Mouse (Mus musculus) lung, postnatal 0 days (tissue): ENCODE measurements around the gene Bcar3. TPM values are rescaled to one million over a fixed set of nuclear protein-coding genes. Genes with fewer than 3 reads are reported as not detected.

Source experiments
- ATAC-seq: fragments of 200-750 bp; cut with Nextera tagmentation; 2 replicates; pipeline ENCODE4 v1.8.0; 2017; ENCODE audit warnings: moderate library complexity
- DNase-seq: peaks from one replicate; pipeline ENCODE4 v3.0.0-alpha.2; 2016; ENCODE audit warnings: low spot score
- H3K27ac ChIP-seq: fragments of 300-500 bp; sonication (generic); 2 replicates; pipeline ENCODE4 v1.5.1; 2014; ENCODE audit warnings: antibody characterized with exemption, mild to moderate bottlenecking, low read length, mixed read lengths
- H3K27me3 ChIP-seq: fragments of 300-500 bp; sonication (generic); replicated peaks from 2 replicates; pipeline ENCODE4 v1.6.1; 2014; ENCODE audit warnings: low read length, mixed read lengths; ENCODE audit not compliant: insufficient read depth
- H3K36me3 ChIP-seq: fragments of 300-500 bp; sonication (generic); 2 replicates; pipeline ENCODE4 v1.6.1; 2014; ENCODE audit warnings: low read length, mixed read lengths; ENCODE audit not compliant: insufficient read depth
- H3K4me1 ChIP-seq: fragments of 300-500 bp; sonication (generic); 2 replicates; pipeline ENCODE4 v1.6.1; 2014; ENCODE audit warnings: antibody characterized with exemption, low read depth, low read length, mixed read lengths; ENCODE audit not compliant: insufficient read depth
- H3K4me2 ChIP-seq: fragments of 300-500 bp; sonication (generic); replicated peaks from 2 replicates; pipeline ENCODE4 v1.6.1; 2014; ENCODE audit warnings: low read depth, mild to moderate bottlenecking, low read length, moderate library complexity, mixed read lengths
- H3K4me3 ChIP-seq: fragments of 300-500 bp; sonication (generic); 2 replicates; pipeline ENCODE4 v1.5.1; 2014; ENCODE audit warnings: low read depth, low read length
- H3K9ac ChIP-seq: fragments of 300-500 bp; sonication (generic); replicated peaks from 2 replicates; pipeline ENCODE4 v1.6.1; 2014; ENCODE audit warnings: low read depth, mild to moderate bottlenecking
- H3K9me3 ChIP-seq: fragments of 300-500 bp; sonication (generic); 2 replicates; pipeline ENCODE4 v1.6.1; 2016; ENCODE audit warnings: low read length, mixed read lengths
- CTCF ChIP-seq: IDR thresholded peaks from 2 replicates; pipeline ENCODE4 v1.5.1; 2016; ENCODE audit warnings: antibody characterized with exemption, mild to moderate bottlenecking
- EP300 ChIP-seq: IDR thresholded peaks from 2 replicates; pipeline ENCODE4 v1.6.1; 2016; ENCODE audit warnings: antibody characterized with exemption, mild to moderate bottlenecking, control low read depth
- WGBS: fragments of 180-500 bp; shearing (Covaris S2); extraction: QIAGEN DNeasy Blood & Tissue Kit; methylation state at CpG from one replicate; pipeline ENCODE4 v1.1.7; 2014; 5-methylcytosine and 5-hydroxymethylcytosine counted together
- polyA plus RNA-seq: library from polyadenylated mRNA; unstranded; fragments of >200 nt; fragmentation: Nextera tagmentation; extraction: Ambion mirVana; gene quantifications from 2 replicates; pipeline ENCODE4 v1.2.1, GENCODE M21; 2015

Bcar3 gene
- polyA plus RNA-seq, 1 experiment from 2014 or later: 38.3 TPM

GRCm38 (mm10) chr3:122393836-122394374 lies 100.0 kb downstream of the Bcar3 start:
- H3K4me2 ChIP-seq: no peak overlapping the region
- H3K27ac ChIP-seq: 0 out of 2 replicates have a peak overlapping the region, but pooled peaks have one; percentile 32
- H3K9ac ChIP-seq: no peak overlapping the region
- no peak overlapping the region for H3K4me3 ChIP-seq
- 65% methylated on average over 12 of the region's 12 CpGs for WGBS
- no peaks in the 10 kb centered on the region for H3K4me1 ChIP-seq
- H3K36me3 ChIP-seq: no peaks in the 10 kb centered on the region
- peak; percentile 46 for DNase-seq
- no peaks in the 10 kb centered on the region for H3K9me3 ChIP-seq
- no peaks in the 10 kb centered on the region for H3K27me3 ChIP-seq
- no peak for TF ChIP-seq EP300
- no peak for TF ChIP-seq CTCF
- ATAC-seq: peak; percentile 46; the same call in 1 of the 2 replicates

DNA sequence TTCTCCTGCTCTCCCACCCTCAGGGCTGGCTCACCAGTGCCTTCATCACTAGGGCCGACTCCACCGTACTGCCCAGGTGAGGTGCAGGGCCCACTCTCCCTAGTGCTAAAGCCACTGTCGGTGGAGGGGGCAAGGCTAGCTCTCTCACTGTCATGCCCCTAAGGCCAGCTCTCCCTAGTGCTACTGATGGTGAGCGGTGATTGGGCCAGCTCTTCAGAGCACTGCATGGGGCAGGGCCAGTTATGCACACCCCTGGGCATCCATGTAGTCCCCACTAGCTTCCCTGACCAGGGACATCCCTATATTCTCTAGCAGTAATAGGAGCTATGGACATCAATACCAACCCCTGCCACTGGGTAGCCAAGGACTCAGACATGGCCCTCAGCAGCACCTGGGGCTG lies 103.0 kb downstream of the Bcar3 start:
- no peaks in the 10 kb centered on the region for H3K9me3 ChIP-seq
- H3K4me2 ChIP-seq: no peak overlapping the region
- no peak overlapping the region for H3K9ac ChIP-seq
- no peaks in the 10 kb centered on the region for H3K27me3 ChIP-seq
- no peak overlapping the region for H3K27ac ChIP-seq
- WGBS: 91% methylated on average over 4 of the region's 4 CpGs
- DNase-seq: no peak
- H3K36me3 ChIP-seq: no peaks in the 10 kb centered on the region
- ATAC-seq: no peak
- TF ChIP-seq EP300: no peak
- TF ChIP-seq CTCF: no peak
- H3K4me3 ChIP-seq: no peak overlapping the region
- no peaks in the 10 kb centered on the region for H3K4me1 ChIP-seq

GRCm38 (mm10) chr3:122397401-122397800 lies 103.5 kb downstream of the Bcar3 start:
- TF ChIP-seq CTCF (no peak), EP300 (no peak)
- Histone ChIP-seq H3K9ac (no peak overlapping the region), H3K4me3 (no peak overlapping the region), H3K4me2 (no peak overlapping the region), H3K4me1 (no peaks in the 10 kb centered on the region), H3K9me3 (no peaks in the 10 kb centered on the region), H3K36me3 (no peaks in the 10 kb centered on the region), H3K27me3 (no peaks in the 10 kb centered on the region), H3K27ac (no peak overlapping the region)
- DNase-seq: no peak
- 81% methylated on average over 7 of the region's 7 CpGs for WGBS
- ATAC-seq: no peak

DNA sequence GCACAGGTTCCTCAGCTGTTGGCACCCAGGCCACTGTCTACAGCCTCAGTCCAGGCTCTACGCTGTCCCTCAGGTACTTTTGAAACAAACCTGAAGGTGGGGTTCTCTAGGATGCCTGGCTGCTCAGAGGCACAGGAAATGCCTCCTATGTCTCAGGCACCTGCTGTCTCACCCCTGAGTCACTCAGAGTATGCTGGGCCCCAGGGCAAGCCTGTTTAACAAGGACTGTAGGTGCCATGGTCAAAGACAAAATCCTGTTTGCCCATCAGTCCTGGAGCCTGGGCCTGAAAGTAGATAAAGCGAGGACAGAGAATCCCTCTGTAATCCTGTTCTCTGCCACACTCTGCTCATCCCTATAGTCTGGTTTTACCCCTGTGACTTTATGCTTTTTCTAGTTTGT lies 107.1 kb downstream of the Bcar3 start:
- DNase-seq (no peak), ATAC-seq (peak; percentile 17; the same call in 1 of the 2 replicates)
- Histone ChIP-seq H3K36me3 (no peaks in the 10 kb centered on the region), H3K4me1 (no peaks in the 10 kb centered on the region), H3K9ac (no peak overlapping the region), H3K9me3 (no peaks in the 10 kb centered on the region), H3K27me3 (no peaks in the 10 kb centered on the region), H3K27ac (no peak overlapping the region), H3K4me3 (no peak overlapping the region), H3K4me2 (no peak overlapping the region)
- TF ChIP-seq EP300 (no peak), CTCF (no peak)
- 86% methylated on average over 2 of the region's 2 CpGs for WGBS

DNA sequence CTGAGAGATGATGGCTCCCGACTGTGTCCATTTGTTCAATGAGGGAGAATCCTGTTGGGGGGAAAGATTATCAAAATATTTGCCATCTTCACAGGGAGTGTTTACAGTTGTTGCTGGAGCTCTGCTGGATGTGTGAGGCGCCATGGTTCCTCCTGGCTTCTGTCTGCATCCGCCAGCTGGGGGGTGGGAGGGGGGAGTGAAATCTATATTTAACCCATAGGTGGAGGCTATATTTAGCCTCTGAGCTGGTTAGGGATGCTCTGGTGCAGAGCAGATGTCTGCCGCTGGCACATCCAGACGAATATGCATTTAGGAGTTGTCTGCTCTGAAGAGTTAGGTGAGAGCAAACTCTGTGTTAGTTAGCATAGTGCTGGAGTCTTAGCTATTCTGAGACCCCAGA lies 108.2 kb downstream of the Bcar3 start:
- no peak overlapping the region for H3K9ac ChIP-seq
- no peak overlapping the region for H3K27ac ChIP-seq
- TF ChIP-seq EP300 (peak; percentile 32; the same call in 1 of the 2 replicates), CTCF (no peak)
- H3K4me3 ChIP-seq: no peak overlapping the region
- ATAC-seq (peak; percentile 30), DNase-seq (no peak)
- no peak overlapping the region for H3K4me2 ChIP-seq
- no peaks in the 10 kb centered on the region for H3K4me1 ChIP-seq
- no peaks in the 10 kb centered on the region for H3K36me3 ChIP-seq
- no peaks in the 10 kb centered on the region for H3K9me3 ChIP-seq
- H3K27me3 ChIP-seq: no peaks in the 10 kb centered on the region
- WGBS: 29% methylated on average over 5 of the region's 5 CpGs

DNA sequence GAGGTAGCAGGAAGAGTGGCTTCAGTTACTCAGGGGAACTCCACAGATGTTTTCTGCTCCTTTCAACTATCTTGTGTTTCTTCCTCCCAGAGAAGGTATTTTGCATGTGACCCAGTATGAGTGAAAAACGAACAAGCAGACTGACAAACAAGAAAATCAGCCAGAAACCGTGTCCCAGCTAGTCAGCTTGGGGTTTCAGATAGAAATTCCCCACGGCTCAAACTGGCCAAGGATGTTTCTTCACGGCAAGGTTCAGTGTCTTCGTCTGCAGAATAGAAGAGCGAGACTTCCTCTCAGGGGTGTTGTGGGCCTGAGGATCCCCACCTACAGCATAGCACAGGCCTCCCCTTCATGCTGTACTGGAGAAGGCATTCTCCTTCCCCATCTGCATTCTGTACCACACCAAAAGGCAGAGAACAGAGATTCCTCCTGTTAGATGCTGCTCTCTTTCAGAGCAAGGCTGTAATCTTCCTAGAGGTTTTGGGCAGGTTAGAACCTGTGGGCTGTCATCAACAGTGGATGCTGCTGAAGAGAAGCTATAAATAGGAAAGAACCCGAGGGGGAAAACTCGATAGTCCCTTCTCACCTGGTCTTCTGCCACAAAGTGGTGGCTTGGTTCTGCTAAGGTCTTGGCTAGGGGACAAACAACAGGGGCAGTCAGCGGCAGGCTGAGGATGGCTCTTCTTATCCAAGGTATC lies 110.1 kb downstream of the Bcar3 start:
- Histone ChIP-seq H3K9ac (no peak overlapping the region), H3K4me3 (no peak overlapping the region), H3K36me3 (no peaks in the 10 kb centered on the region), H3K9me3 (no peaks in the 10 kb centered on the region), H3K27me3 (no peaks in the 10 kb centered on the region), H3K27ac (no peak overlapping the region), H3K4me1 (no peaks in the 10 kb centered on the region; the same call in 1 of the 2 replicates), H3K4me2 (no peak overlapping the region)
- DNase-seq (no peak), ATAC-seq (no peak)
- 70% methylated on average over 9 of the region's 9 CpGs for WGBS
- TF ChIP-seq CTCF: no peak
- no peak for TF ChIP-seq EP300
